Mouse (Mus musculus): ENCODE measurements around the gene Rfx2.

DNA sequence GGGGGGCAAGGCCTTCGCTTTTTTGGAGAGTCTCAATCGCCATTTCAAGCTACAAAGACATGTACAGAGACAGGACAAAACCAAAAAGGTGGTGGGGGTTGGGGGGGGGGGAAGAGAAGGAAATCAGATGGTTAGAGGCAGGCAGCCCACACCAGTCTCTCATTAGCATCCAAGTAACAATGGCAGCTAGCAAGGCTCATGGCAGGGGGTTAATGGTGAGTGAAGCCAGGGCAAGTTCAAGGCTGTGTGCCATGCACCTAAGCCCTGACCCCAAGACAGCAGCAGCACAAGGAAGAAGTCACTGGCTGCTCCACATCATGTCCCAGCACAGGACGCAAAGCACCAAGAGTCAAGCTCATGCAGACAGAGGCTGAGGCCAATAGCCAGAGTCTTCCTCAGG, 31.5 kb downstream of the Rfx2 start:
- no peak for TF ChIP-seq CTCF (IDR thresholded peaks at IDR 0.05; ENCODE audit: low read depth, low read length)
- no peak for TF ChIP-seq POLR2AphosphoS5 (IDR thresholded peaks at IDR 0.05; ENCODE audit: insufficient replicate concordance, low read depth, low read length)
- no peak for TF ChIP-seq GATA1 (IDR thresholded peaks at IDR 0.05; ENCODE audit: borderline replicate concordance, low read length)
